Mouse (Mus musculus): Measurements from ENCODE around the gene Irf2bp1.

Irf2bp1 gene

DNA sequence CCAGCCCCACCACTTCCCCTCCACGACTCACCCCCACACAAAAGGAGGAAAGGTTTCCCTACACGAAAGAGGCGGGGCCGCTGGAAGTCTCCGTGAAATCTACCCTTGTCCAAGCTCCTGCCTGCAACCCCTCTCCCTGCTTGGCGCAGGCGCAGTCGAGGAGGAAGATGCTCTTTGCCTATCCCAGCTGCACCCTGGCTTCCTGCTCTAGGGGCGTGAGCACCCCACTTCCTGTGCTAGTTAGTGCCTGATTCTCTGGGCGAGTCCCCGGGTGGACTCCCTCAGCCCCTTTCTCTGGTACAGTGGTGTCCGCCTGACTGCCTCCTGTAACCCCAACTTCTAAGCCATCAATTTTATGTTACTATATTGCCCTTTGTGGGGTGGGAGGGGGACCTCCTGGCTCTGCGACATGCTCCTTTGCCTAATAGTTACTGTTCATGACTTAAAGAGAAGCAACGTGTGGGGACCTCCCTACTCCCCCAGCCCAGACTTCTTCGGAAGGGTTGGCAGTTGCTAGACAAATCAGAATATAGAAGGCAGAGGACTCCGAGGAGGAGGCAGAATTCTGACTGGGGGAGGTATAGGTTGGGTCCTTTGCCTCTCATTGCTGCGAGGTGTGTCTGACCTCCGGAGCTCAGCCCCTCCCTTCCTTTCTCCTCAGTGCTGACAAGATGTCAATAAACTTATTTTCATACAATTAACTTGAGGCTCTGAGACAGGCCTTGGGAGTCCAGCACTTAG is 2.6 kb upstream of the Irf2bp1 start:
- DNase-seq: peak; percentile 81 to 85

GRCm38 (mm10) chr7:19001807-19002085 is 2.1 kb upstream of the Irf2bp1 start:
- no peak for DNase-seq

DNA sequence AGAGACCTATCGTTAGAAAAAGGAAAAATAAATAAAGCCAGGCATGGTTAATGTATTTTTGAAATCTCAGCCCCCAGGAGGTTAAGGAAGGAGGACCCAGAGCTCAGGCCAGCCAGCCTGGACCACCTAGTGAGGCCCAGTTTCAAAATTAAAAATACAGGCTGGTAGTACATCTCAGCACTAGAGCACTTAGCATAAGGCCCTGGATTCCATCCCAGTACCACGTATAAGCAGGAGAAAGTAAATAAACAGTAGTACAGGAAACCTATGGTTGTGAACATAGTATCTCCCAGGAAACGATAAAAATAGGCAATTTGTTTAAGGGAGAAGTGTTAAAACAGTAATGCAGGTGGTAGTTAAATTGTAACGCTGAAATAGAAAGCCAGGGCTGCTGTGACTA is 1.7 kb upstream of the Irf2bp1 start:
- DNase-seq: no peak

- DNase-seq: peak; percentile 49 to 56
These were observed 871 bp upstream of the Irf2bp1 start for GRCm38 (mm10) chr7:19002848-19003498.

GRCm38 (mm10) chr7:19004631-19005079 is 811 bp downstream of the Irf2bp1 start:
- no peak for DNase-seq

GRCm38 (mm10) chr7:19005417-19006121 is 1.7 kb downstream of the Irf2bp1 start:
- DNase-seq: no peak

DNA sequence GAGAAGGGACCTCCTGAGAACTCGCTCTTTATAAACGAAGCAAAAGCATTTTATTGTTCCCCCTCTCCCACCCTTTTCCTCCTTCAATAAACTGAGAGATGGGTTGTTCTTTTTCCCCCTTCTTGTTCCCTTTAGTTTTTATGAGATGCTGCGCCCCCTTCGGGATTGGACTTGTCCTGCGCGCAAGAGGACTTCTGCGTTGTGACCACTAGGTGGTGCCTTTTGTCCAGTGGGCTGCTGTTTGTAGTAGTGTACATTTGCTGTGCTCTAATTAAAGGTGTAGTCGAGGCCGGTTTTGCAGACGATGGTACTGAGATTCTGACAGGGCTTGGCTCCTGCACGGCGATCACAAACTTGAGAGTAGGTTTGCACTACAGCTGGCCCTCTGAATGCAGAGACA is 2.6 kb downstream of the Irf2bp1 start:
- peak; percentile 69 to 79 for DNase-seq

DNA sequence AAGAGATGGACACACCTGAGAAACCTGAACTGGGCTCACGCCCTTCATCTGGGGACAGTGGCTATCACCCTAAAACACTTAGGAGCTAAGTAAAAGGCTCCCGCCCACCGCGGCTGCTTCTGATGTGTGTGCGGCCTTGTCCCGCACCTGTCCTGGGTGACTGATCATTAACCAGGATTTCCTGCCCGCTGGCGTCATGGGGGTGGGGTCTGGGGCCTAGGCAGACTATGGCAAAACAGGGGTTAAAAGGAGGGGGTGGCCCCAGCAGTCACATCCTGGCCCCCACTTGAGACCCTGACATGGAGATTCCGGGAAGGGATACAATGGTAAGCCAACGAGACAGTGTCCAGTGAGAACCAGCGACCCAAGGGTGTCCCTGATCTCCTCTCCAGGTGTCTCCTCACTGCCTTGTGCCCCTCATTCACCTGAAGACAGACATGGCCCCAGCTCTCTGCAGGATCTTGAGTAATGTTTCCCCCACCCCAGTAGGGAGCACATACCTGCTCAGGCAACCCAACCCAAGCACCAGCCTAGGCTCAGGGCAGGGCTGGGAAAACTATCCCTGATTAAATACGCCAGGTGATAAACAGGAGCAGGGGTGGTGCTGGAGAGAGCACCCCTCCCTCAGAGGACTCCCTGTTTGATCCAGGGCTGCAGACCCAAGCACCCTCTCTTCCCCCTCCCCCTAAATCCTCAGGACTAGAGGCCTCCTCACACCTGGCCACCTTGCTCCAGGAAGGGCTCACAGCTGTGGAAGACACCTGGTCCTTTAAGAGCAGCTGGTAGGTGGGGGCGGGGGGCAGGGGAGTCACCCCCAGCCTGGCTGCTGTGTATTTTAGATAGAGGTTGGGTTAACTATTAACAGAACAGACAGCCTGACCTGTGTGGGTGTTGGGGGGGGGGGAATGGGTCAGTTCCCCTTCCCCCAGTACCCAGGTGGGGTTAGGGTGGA is 3.5 kb downstream of the Irf2bp1 start:
- no peak for DNase-seq

- DNase-seq: no peak
These were observed 6.7 kb downstream of the Irf2bp1 start for GRCm38 (mm10) chr7:19010581-19010980.

DNA sequence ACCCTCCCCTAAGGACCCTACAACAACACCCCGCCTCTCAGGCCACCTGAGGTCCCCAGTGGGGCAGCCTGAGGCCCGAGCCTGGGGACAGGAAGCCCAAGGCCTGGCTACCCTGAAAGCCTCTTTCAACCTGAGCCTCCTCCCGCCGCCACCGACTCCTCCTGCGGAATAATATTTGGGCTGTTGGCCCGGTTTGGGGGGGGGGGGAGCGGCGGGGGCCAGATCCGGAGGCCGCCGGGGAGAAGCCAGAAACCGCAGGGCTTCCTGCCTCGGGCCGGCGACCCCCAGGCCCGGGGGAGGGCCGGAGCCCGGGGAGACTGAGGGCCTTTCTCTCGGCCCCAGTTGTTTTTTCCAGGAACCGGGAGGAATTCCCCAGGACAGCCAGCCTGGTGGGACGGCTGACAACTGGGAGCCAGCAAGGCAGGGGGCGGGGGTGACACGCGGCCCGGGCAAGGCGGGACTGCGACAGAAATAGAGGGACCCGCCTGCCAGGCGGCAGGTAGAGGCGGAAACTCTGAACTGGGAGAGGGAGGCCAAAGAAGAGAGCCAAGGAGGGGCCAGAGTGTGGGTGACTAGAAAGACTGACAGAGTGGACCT is 8.3 kb downstream of the Irf2bp1 start:
- DNase-seq: no peak

- no peak for DNase-seq
These were observed 9.0 kb downstream of the Irf2bp1 start for GRCm38 (mm10) chr7:19012882-19013281.

- DNase-seq: no peak
These were observed 10.6 kb downstream of the Irf2bp1 start for GRCm38 (mm10) chr7:19014452-19014851.

DNA sequence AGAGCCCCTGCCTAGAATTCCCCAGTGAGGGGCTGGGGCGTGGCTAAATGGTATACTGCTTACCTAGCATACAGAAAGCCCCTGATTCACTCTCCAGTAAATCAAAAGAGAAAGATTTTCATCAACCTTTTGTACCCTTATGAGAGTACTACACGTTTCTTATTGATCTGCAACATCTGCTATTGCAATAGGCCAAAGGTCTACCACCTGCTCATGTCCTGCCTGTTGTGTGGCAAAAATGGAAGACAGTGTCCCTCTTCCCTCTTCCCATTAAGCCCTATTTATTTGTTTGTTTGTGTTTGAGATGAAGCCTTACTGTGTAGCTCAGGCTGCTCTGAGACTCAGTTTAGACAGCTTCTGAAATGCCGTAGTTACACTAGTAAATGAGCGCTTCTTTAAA is 12.2 kb downstream of the Irf2bp1 start:
- no peak for DNase-seq

DNA sequence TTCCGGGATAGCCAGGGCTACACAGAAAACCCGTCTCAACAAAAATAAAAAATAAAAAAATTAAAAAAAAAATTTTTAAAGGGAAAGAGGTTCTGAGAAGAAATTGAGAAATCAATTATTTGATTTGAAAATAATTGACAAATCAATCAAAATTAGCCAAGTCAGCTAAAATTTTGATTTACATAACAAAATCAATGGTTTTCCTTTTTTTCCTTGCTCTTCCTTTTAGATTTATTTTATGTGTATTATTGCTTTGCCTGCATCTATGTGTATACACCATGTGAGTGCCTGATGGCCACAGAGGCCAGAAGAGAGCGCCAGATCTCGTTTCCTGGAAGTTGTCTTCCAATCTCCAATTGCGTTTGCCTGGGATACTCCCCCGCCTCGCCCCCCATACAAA is 14.1 kb downstream of the Irf2bp1 start:
- DNase-seq: no peak

GRCm38 (mm10) chr7:19021048-19021447 is 17.2 kb downstream of the Irf2bp1 start:
- DNase-seq: no peak

- no peak for DNase-seq
These were observed 18.5 kb downstream of the Irf2bp1 start for GRCm38 (mm10) chr7:19022189-19022958.

DNA sequence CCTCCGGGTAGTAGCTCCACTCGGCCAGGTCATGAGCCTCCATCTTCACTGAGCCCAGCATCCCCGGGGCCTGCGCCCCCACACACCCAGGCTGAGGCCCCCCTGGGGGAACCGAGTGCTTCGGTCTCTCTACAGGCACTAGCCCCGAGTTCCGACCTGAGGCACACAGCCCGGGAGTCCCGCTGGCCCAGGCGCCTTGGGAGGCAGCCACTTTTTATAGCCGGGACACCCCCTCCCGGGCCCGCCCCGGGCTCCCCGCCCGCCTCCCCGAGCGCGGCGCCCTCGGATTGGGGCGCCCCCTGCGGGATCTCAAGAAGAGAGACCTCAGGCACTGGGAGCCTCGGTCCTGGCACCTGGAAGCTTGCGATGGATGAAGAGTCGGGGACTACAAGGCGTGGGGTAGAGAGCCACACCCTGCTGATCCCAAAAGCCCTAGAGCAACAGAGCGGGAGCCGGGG is 19.5 kb downstream of the Irf2bp1 start, which contains the start of gene Foxa3:
Foxa3 (minus strand) TSS at position 182 of the 458 bp plus-strand sequence.
- peak; percentile 40 to 51 for DNase-seq

DNA sequence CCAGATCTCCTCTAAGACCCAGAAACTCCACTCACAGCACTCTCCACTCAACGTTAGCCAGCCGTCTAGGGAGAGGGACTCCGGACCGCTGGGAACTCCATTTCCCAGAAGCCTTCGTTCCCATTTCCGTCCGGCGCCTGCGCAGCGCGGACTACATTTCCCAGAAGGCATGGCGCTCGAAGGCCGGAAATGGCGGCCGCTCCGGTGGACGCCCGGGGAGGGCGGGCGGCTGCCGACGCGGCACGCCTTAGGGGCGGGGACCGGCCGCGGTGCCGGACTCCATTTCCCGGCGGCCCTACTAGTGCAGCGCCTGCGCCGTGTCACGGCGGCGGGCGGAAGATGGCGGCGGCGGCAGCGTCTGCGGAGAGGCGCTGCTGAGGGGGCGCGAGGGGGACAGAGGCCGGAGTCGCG is 20.3 kb downstream of the Irf2bp1 start, which contains the start of gene Sympk:
Sympk (plus strand) TSS at position 282 of the 411 bp plus-strand sequence.
- peak; percentile 90 to 93 for DNase-seq

DNA sequence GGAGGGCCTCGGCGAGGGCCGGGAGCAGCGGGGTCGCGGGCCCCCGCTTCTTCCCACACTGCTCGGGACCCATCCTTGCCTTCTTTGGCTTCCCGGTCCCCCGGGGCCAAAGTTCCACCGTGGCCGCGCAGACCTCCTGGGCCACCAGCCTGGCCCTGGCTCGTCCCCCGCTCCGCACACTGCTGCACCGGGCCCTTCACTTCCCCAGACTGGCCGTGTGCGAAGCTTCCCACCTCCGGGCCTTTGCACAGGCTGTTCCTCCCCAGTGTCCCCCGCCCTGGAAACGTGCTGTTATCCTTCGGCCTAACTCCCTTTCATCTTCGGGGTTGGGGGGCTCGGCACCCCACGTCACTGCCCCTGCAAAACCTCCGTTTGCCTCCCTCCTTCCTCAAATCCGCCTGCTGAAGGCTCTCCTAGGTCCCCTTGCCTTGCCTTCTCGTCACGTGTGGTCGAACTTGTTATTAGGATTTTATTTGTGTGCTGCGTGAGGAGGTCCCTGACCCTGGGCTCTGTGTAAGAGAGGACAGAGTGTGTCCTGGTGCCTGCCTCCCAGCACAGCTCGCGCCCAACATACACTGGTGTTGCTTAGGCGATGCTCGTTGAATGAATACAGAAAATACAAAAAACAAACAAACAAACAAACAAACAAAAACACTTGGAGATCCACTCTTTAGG is 20.9 kb downstream of the Irf2bp1 start:
- DNase-seq: no peak

- DNase-seq: no peak
These were observed 24.2 kb downstream of the Irf2bp1 start for GRCm38 (mm10) chr7:19028067-19028466.
